Mouse (Mus musculus) stomach, embryonic 16.5 days (tissue): ENCODE results near the gene Supt5. TPM values are rescaled to one million over a fixed set of nuclear protein-coding genes. Genes with fewer than 3 reads are reported as not detected.

Source experiments
- ATAC-seq: fragments of 200-750 bp; cut with Nextera tagmentation; 2 replicates; pipeline ENCODE4 v1.8.0; 2017; ENCODE audit warnings: moderate number of reproducible peaks, moderate TSS enrichment; ENCODE audit not compliant: insufficient read depth, low FRiP score
- H3K27ac ChIP-seq: fragments of 300-500 bp; sonication (generic); 2 replicates; pipeline ENCODE4 v1.5.1; 2014; ENCODE audit warnings: low read length
- H3K27me3 ChIP-seq: fragments of 300-500 bp; sonication (generic); 2 replicates; pipeline ENCODE4 v1.6.1; 2014; ENCODE audit warnings: low read length, control low read depth, mixed read lengths; ENCODE audit not compliant: control insufficient read depth, insufficient read depth
- H3K36me3 ChIP-seq: fragments of 300-500 bp; sonication (generic); 2 replicates; pipeline ENCODE4 v1.6.1; 2014; ENCODE audit warnings: low read length; ENCODE audit not compliant: control insufficient read depth, insufficient read depth
- H3K4me1 ChIP-seq: fragments of 300-500 bp; sonication (generic); 2 replicates; pipeline ENCODE4 v1.6.1; 2014; ENCODE audit warnings: low read length, control low read depth, mixed read lengths; ENCODE audit not compliant: control insufficient read depth, insufficient read depth
- H3K4me2 ChIP-seq: fragments of 300-500 bp; sonication (generic); 2 replicates; pipeline ENCODE4 v1.6.1; 2014; ENCODE audit warnings: low read depth, low read length, mixed read lengths
- H3K4me3 ChIP-seq: fragments of 300-500 bp; sonication (generic); replicated peaks from 2 replicates; pipeline ENCODE4 v1.5.1; 2014; ENCODE audit warnings: mild to moderate bottlenecking, low read length
- H3K9ac ChIP-seq: fragments of 300-500 bp; sonication (generic); 2 replicates; pipeline ENCODE4 v1.6.1; 2014; ENCODE audit warnings: low read length
- H3K9me3 ChIP-seq: fragments of 300-500 bp; sonication (generic); replicated peaks from 2 replicates; pipeline ENCODE4 v1.6.1; 2016; ENCODE audit warnings: low read length, control low read depth; ENCODE audit not compliant: control insufficient read depth
- WGBS: fragments of 180-500 bp; shearing (Covaris S2); extraction: QIAGEN DNeasy Blood & Tissue Kit; methylation state at CpG from one replicate; pipeline ENCODE4 v1.1.7; 2014; 5-methylcytosine and 5-hydroxymethylcytosine counted together
- polyA plus RNA-seq: library from polyadenylated mRNA; unstranded; fragments of >200 nt; fragmentation: Nextera tagmentation; extraction: Ambion mirVana; gene quantifications from 2 replicates; pipeline ENCODE4 v1.2.1, GENCODE M21; 2015

Supt5 gene
- polyA plus RNA-seq, 1 experiment from 2014 or later = 86.7 TPM

- Histone ChIP-seq H3K4me1 (no peaks in the 10 kb centered on the region; the same call in none of the 2 replicates), H3K4me3 (no peak overlapping the region), H3K9ac (no peak overlapping the region), H3K27me3 (no peaks in the 10 kb centered on the region), H3K9me3 (no peaks in the 10 kb centered on the region), H3K27ac (no peak overlapping the region), H3K36me3 (no peaks in the 10 kb centered on the region), H3K4me2 (no peak overlapping the region)
- 3% methylated on average over 4 of the region's 4 CpGs for WGBS
- ATAC-seq = no peak
Observed at GRCm38 (mm10) chr7:28344637-28345036, 6.1 kb upstream of the Supt5 start.

GRCm38 (mm10) chr7:28341381-28341780, 2.8 kb upstream of the Supt5 start:
- H3K27me3 ChIP-seq = no peaks in the 10 kb centered on the region
- H3K4me3 ChIP-seq = no peak overlapping the region
- WGBS = 32% methylated on average over 7 of the region's 7 CpGs
- H3K27ac ChIP-seq = no peak overlapping the region
- H3K36me3 ChIP-seq = no peaks in the 10 kb centered on the region
- ATAC-seq = no peak
- no peak overlapping the region for H3K9ac ChIP-seq
- H3K9me3 ChIP-seq = no peaks in the 10 kb centered on the region
- peaks cover 10% of the 10 kb centered on the region for H3K4me1 ChIP-seq
- no peak overlapping the region for H3K4me2 ChIP-seq

- no peaks in the 10 kb centered on the region for H3K27me3 ChIP-seq
- WGBS = 73% methylated on average over 19 of the region's 19 CpGs
- ATAC-seq = no peak
- no peaks in the 10 kb centered on the region for H3K36me3 ChIP-seq
- H3K4me1 ChIP-seq = peaks cover 10% of the 10 kb centered on the region
- H3K27ac ChIP-seq = peak overlapping the region; percentile 90
- H3K9ac ChIP-seq = peak overlapping the region; percentile 76
- H3K4me3 ChIP-seq = peak overlapping the region; percentile 99
- peak overlapping the region; percentile 76 for H3K4me2 ChIP-seq
- no peaks in the 10 kb centered on the region for H3K9me3 ChIP-seq
Observed at GRCm38 (mm10) chr7:28339213-28339917, 819 bp upstream of the Supt5 start.

GRCm38 (mm10) chr7:28335471-28335870, 3.1 kb downstream of the Supt5 start:
- Histone ChIP-seq H3K4me2 (no peak overlapping the region), H3K9ac (no peak overlapping the region), H3K36me3 (peaks cover under 1% of the 10 kb centered on the region; the same call in 1 of the 2 replicates), H3K9me3 (no peaks in the 10 kb centered on the region), H3K4me3 (no peak overlapping the region), H3K27ac (no peak overlapping the region), H3K27me3 (no peaks in the 10 kb centered on the region), H3K4me1 (peaks cover 10% of the 10 kb centered on the region)
- WGBS = 82% methylated on average over 2 of the region's 2 CpGs
- no peak for ATAC-seq

DNA sequence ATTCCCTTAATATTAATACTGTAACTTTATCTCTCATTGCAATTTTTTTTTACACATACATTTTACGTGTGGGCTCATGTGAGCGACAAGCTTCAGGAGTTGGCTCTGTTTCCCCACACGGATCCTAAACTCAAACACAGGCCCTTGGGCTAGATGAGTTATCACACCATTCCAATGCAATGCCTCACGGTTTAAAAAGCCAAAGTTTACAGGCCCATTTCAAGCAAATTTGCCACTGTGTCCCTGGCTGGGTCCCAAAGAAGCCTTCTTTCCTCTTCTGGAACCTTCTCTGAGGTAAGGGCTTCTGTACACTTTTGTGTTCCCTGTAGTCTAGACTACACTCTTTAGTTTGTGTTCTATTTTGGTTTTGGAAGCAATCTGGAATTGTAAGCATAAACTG, 4.0 kb downstream of the Supt5 start:
- peaks cover 6% of the 10 kb centered on the region; the same call in 1 of the 2 replicates for H3K36me3 ChIP-seq
- WGBS = 83% methylated on average over 4 of the region's 4 CpGs
- no peak for ATAC-seq
- H3K4me1 ChIP-seq = peaks cover 10% of the 10 kb centered on the region
- H3K27ac ChIP-seq = no peak overlapping the region
- H3K9me3 ChIP-seq = no peaks in the 10 kb centered on the region
- H3K9ac ChIP-seq = no peak overlapping the region
- H3K4me3 ChIP-seq = no peak overlapping the region
- H3K4me2 ChIP-seq = no peak overlapping the region
- no peaks in the 10 kb centered on the region for H3K27me3 ChIP-seq

- no peaks in the 10 kb centered on the region for H3K27me3 ChIP-seq
- H3K9me3 ChIP-seq = no peaks in the 10 kb centered on the region
- no peaks in the 10 kb centered on the region for H3K4me1 ChIP-seq
- no peak overlapping the region for H3K27ac ChIP-seq
- ATAC-seq = no peak
- 90% methylated on average over 2 of the region's 2 CpGs for WGBS
- no peak overlapping the region for H3K4me3 ChIP-seq
- no peak overlapping the region for H3K9ac ChIP-seq
- peaks cover 34% of the 10 kb centered on the region for H3K36me3 ChIP-seq
- H3K4me2 ChIP-seq = no peak overlapping the region
Observed at GRCm38 (mm10) chr7:28328260-28328659, 10.3 kb downstream of the Supt5 start.

GRCm38 (mm10) chr7:28326457-28326856, 12.1 kb downstream of the Supt5 start:
- no peak overlapping the region for H3K27ac ChIP-seq
- no peak overlapping the region for H3K4me3 ChIP-seq
- H3K36me3 ChIP-seq = peaks cover 50% of the 10 kb centered on the region
- H3K4me1 ChIP-seq = no peaks in the 10 kb centered on the region
- H3K9ac ChIP-seq = no peak overlapping the region
- no peak overlapping the region for H3K4me2 ChIP-seq
- no peaks in the 10 kb centered on the region for H3K9me3 ChIP-seq
- H3K27me3 ChIP-seq = no peaks in the 10 kb centered on the region
- ATAC-seq = no peak
- 87% methylated on average over 4 of the region's 4 CpGs for WGBS

DNA sequence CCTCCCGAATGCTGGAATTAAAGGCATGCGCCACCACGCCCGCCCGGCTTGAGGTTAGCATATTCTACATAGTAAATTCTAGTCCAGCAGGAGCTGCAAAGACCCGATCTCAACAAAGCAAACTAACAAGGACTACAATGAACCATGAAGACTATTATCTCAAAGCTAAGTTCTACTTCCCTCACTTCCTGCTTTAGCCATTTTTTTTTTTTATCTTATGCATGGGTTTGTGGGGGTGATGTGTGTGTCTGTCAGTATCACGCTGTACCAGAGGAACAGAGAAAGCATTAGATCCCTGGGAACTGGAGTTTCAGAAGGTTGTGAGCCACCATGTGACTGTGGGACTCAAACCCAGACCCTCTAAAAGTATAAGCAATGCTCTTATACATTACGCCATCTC, 13.3 kb downstream of the Supt5 start:
- Histone ChIP-seq H3K4me1 (no peaks in the 10 kb centered on the region), H3K4me3 (no peak overlapping the region), H3K36me3 (peaks cover 49% of the 10 kb centered on the region), H3K9ac (no peak overlapping the region), H3K4me2 (no peak overlapping the region), H3K27me3 (no peaks in the 10 kb centered on the region), H3K27ac (no peak overlapping the region), H3K9me3 (no peaks in the 10 kb centered on the region)
- WGBS = 91% methylated on average over 8 of the region's 8 CpGs
- ATAC-seq = no peak

DNA sequence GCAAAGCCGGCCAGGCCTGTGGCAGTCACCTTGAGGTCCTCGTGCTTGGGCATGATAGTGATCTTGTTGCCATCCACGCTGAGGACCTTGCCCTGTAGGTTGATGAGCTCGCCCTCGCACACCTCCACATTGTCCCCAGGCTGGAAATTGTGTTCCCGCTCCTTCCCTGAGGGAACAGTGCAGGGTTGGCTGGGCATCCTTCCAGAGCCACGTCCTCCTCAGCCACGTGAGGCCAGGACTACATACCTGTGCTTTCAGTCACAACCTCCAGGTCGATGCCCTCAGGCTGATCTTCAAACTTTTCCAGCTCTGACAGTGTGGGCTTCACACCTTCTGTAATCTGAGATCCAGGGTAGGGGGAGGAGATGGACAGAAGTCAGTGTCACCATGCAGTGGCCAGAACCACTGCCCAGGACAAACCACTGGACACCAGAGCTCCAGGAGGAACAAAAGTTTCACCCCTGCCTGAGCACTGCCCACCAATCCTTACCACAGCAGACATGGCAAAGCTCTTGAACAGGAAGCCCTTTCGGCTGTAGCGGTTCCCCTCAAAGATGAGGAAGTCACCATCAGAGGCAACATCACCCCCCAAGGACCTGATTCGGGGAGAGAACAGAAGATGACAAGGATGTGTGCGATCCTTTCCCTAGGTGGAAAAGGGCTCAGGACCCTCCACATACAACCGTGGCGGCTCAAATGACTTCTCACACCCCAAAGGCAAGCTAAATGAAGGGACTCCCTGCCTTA, 16.4 kb downstream of the Supt5 start:
- WGBS = 89% methylated on average over 15 of the region's 15 CpGs
- H3K27ac ChIP-seq = no peak overlapping the region
- no peak overlapping the region for H3K4me3 ChIP-seq
- H3K4me1 ChIP-seq = no peaks in the 10 kb centered on the region
- H3K27me3 ChIP-seq = no peaks in the 10 kb centered on the region
- peaks cover 56% of the 10 kb centered on the region for H3K36me3 ChIP-seq
- H3K9me3 ChIP-seq = no peaks in the 10 kb centered on the region
- ATAC-seq = no peak
- H3K4me2 ChIP-seq = no peak overlapping the region
- H3K9ac ChIP-seq = no peak overlapping the region
